Mouse (Mus musculus) CH12.LX (cell line): ENCODE results near the gene Unc119b. TPM values are rescaled to one million over a fixed set of nuclear protein-coding genes. Genes with fewer than 3 reads are reported as not detected.

Experiments
- DNase-seq: peaks from one replicate; pipeline ENCODE4 v3.0.0-alpha.2; 2013; ENCODE audit errors: extremely low read depth
- H3K27ac ChIP-seq: 2 replicates; pipeline ENCODE4 v1.5.1; 2012; ENCODE audit warnings: low read depth, mild to moderate bottlenecking, control low read depth, moderate library complexity; ENCODE audit not compliant: insufficient read depth
- H3K27me3 ChIP-seq: replicated peaks from 2 replicates; pipeline ENCODE3; 2012; ENCODE audit warnings: inconsistent platforms
- H3K36me3 ChIP-seq, 2 experiments: replicated peaks in 1 of 2; 2 replicates each; pipeline versions ENCODE3 to v1.6.1; 2012; ENCODE audit warnings: inconsistent platforms in 1 of 2, low read length in 1 of 2, mild to moderate bottlenecking in 1 of 2, mixed read lengths in 1 of 2, moderate library complexity in 1 of 2; ENCODE audit not compliant: control insufficient read depth in 1 of 2, insufficient read depth in 1 of 2
- H3K4me1 ChIP-seq, 2 experiments: 2 replicates each; pipeline ENCODE4 v1.6.1; 2012; ENCODE audit warnings: inconsistent platforms in 1 of 2, moderate library complexity in 1 of 2; ENCODE audit not compliant: insufficient read depth in 2 of 2, control insufficient read depth in 1 of 2
- H3K4me2 ChIP-seq: 2 replicates; pipeline ENCODE4 v1.6.1; 2012; ENCODE audit warnings: low read depth, mild to moderate bottlenecking, control low read depth; ENCODE audit not compliant: poor library complexity, insufficient read depth, severe bottlenecking
- H3K4me3 ChIP-seq, 3 experiments: fragments of 150-350 bp in 1 of 3; sonication (generic) in 1 of 3; replicated peaks in 1 of 3; 2 replicates each; pipeline versions ENCODE3 to v1.5.1; 2011 to 2012; ENCODE audit warnings: low read depth in 2 of 3, low read length in 2 of 3, mild to moderate bottlenecking in 2 of 3, moderate library complexity in 2 of 3, control low read depth in 1 of 3, improper control_type of control experiment in 1 of 3, inconsistent platforms in 1 of 3, mixed read lengths in 1 of 3; ENCODE audit not compliant: poor library complexity in 1 of 3
- H3K79me2 ChIP-seq: replicated peaks from 2 replicates; pipeline ENCODE4 v1.6.1; 2012; ENCODE audit warnings: mild to moderate bottlenecking, moderate library complexity; ENCODE audit not compliant: control insufficient read depth, poor library complexity, insufficient read depth, severe bottlenecking; ENCODE audit errors: extremely low read depth
- H3K9ac ChIP-seq: 2 replicates; pipeline ENCODE4 v1.6.1; 2012; ENCODE audit warnings: low read depth, mild to moderate bottlenecking, control low read depth, moderate library complexity; ENCODE audit not compliant: insufficient read depth
- H3K9me3 ChIP-seq: replicated peaks from 2 replicates; pipeline ENCODE3; 2012; ENCODE audit warnings: low read length, inconsistent platforms, mixed read lengths
- BHLHE40 ChIP-seq: IDR thresholded peaks from 2 replicates; pipeline ENCODE4 v1.6.1; 2011; ENCODE audit warnings: mild to moderate bottlenecking, low read depth, low read length, improper control_type of control experiment
- CHD1 ChIP-seq: IDR thresholded peaks from 2 replicates; pipeline ENCODE4 v1.6.1; 2012; ENCODE audit warnings: low read depth, low read length, improper control_type of control experiment, inconsistent platforms
- CHD2 ChIP-seq: IDR thresholded peaks from 2 replicates; pipeline ENCODE4 v1.6.1; 2011; ENCODE audit warnings: low read length, improper control_type of control experiment
- CTCF ChIP-seq, 2 experiments: IDR thresholded peaks in 1 of 2; conservative IDR thresholded peaks in 1 of 2; 2 replicates each; pipeline ENCODE4 v1.5.1; 2011 to 2012; ENCODE audit warnings: low read depth in 2 of 2, low read length in 2 of 2, improper control_type of control experiment in 1 of 2, inconsistent platforms in 1 of 2, mild to moderate bottlenecking in 1 of 2, moderate library complexity in 1 of 2
- E2F4 ChIP-seq: IDR thresholded peaks from 2 replicates; pipeline ENCODE4 v1.6.1; 2011; ENCODE audit warnings: low read depth, low read length, improper control_type of control experiment; ENCODE audit not compliant: insufficient replicate concordance
- EP300 ChIP-seq: IDR thresholded peaks from 2 replicates; pipeline ENCODE4 v1.6.1; 2011; ENCODE audit warnings: low read length, improper control_type of control experiment
- HCFC1 ChIP-seq: IDR thresholded peaks from 2 replicates; pipeline ENCODE4 v1.6.1; 2012; ENCODE audit warnings: low read depth, mild to moderate bottlenecking, inconsistent platforms, low read length, improper control_type of control experiment
- IRF4 ChIP-seq: IDR thresholded peaks from 2 replicates; pipeline ENCODE4 v1.6.1; 2014; ENCODE audit warnings: low read depth, mild to moderate bottlenecking, inconsistent platforms, low read length, improper control_type of control experiment
- JUND ChIP-seq: conservative IDR thresholded peaks from 2 replicates; pipeline ENCODE4 v1.6.1; 2011; ENCODE audit warnings: low read depth, low read length, improper control_type of control experiment
- KAT2A ChIP-seq: IDR thresholded peaks from 2 replicates; pipeline ENCODE4 v1.6.1; 2012; ENCODE audit warnings: low read length, improper control_type of control experiment, inconsistent platforms; ENCODE audit not compliant: insufficient replicate concordance
- MAX ChIP-seq: IDR thresholded peaks from 2 replicates; pipeline ENCODE4 v1.6.1; 2011; ENCODE audit warnings: low read length, improper control_type of control experiment
- MAZ ChIP-seq: IDR thresholded peaks from 2 replicates; pipeline ENCODE4 v1.6.1; 2012; ENCODE audit warnings: low read depth, mild to moderate bottlenecking, inconsistent platforms, low read length, improper control_type of control experiment, moderate library complexity
- MEF2A ChIP-seq: IDR thresholded peaks from 2 replicates; pipeline ENCODE4 v1.6.1; 2014; ENCODE audit warnings: low read depth, mild to moderate bottlenecking, inconsistent platforms, low read length, improper control_type of control experiment, borderline replicate concordance
- MYC ChIP-seq: IDR thresholded peaks from 2 replicates; pipeline ENCODE4 v1.6.1; 2011; ENCODE audit warnings: low read depth, mild to moderate bottlenecking, improper control_type of control experiment, low read length
- NELFE ChIP-seq: IDR thresholded peaks from 2 replicates; pipeline ENCODE4 v1.6.1; 2011; ENCODE audit warnings: low read depth, low read length, improper control_type of control experiment
- NRF1 ChIP-seq: IDR thresholded peaks from 2 replicates; pipeline ENCODE4 v1.6.1; 2014; ENCODE audit warnings: low read depth, mild to moderate bottlenecking, inconsistent platforms, low read length, improper control_type of control experiment, moderate library complexity
- PAX5 ChIP-seq: IDR thresholded peaks from 2 replicates; pipeline ENCODE4 v1.6.1; 2012; ENCODE audit warnings: low read length, inconsistent platforms, mixed read lengths
- POLR2AphosphoS2 ChIP-seq: IDR thresholded peaks from 2 replicates; pipeline ENCODE4 v1.6.1; 2011; ENCODE audit warnings: low read depth, low read length, improper control_type of control experiment
- RAD21 ChIP-seq: IDR thresholded peaks from 2 replicates; pipeline ENCODE4 v1.6.1; 2011; ENCODE audit warnings: low read depth, mild to moderate bottlenecking, low read length, improper control_type of control experiment, moderate library complexity
- RCOR1 ChIP-seq: conservative IDR thresholded peaks from 2 replicates; pipeline ENCODE4 v1.6.1; 2012; ENCODE audit warnings: low read depth, mild to moderate bottlenecking, inconsistent platforms, low read length, improper control_type of control experiment
- SMC3 ChIP-seq: IDR thresholded peaks from 2 replicates; pipeline ENCODE4 v1.6.1; 2011; ENCODE audit warnings: low read depth, low read length, improper control_type of control experiment
- TBP ChIP-seq: conservative IDR thresholded peaks from 2 replicates; pipeline ENCODE4 v1.6.1; 2011; ENCODE audit warnings: low read depth, low read length, improper control_type of control experiment
- TCF12 ChIP-seq: IDR thresholded peaks from 2 replicates; pipeline ENCODE4 v1.6.1; 2014; ENCODE audit warnings: low read depth, mild to moderate bottlenecking, inconsistent platforms, low read length, improper control_type of control experiment
- UBTF ChIP-seq: IDR thresholded peaks from 2 replicates; pipeline ENCODE4 v1.6.1; 2012; ENCODE audit warnings: low read depth, mild to moderate bottlenecking, inconsistent platforms, low read length, improper control_type of control experiment, moderate library complexity
- USF2 ChIP-seq: conservative IDR thresholded peaks from 2 replicates; pipeline ENCODE4 v1.6.1; 2011; ENCODE audit warnings: low read depth, low read length, improper control_type of control experiment
- ZC3H11A ChIP-seq: IDR thresholded peaks from 2 replicates; pipeline ENCODE4 v1.6.1; 2012; ENCODE audit warnings: low read depth, mild to moderate bottlenecking, inconsistent platforms, low read length, improper control_type of control experiment
- dilution Hi-C: fragments of 300-500 bp; cut with MboI; formaldehyde crosslinking; loops from 2 replicates; pipeline ENCODE4 v1.14.3; 2020; ENCODE audit warnings: low sequenced_read_pairs; ENCODE audit not compliant: extremely low pct_unique_long_range_greater_than_20kb, extremely low pct_ligation_motif_present
- in situ Hi-C: fragments of 300-500 bp; cut with MboI; formaldehyde crosslinking; loops from 3 replicates; pipeline ENCODE4 v1.14.3; 2019; ENCODE audit warnings: low sequenced_read_pairs, low pct_ligation_motif_present, low pct_unique_long_range_greater_than_20kb, mixed read lengths
- polyA plus RNA-seq: library from polyadenylated mRNA; unstranded; fragments of >175 nt; gene quantifications from 2 replicates; pipeline ENCODE4 v1.2.1, GENCODE M21; 2012; ENCODE audit warnings: low read depth; ENCODE audit not compliant: insufficient read length
- total RNA-seq, 2 experiments: library from RNA; depleted of rRNA; stranded (reverse); fragments of 300-350 nt in 1 of 2; fragments of >200 nt in 1 of 2; gene quantifications; 2 replicates each; pipeline ENCODE4 v1.2.3; 2012 to 2014

Gene Unc119b
- total and polyA plus RNA-seq, 3 experiments: 13.3 to 22.6 (median 18.4) TPM

DNA sequence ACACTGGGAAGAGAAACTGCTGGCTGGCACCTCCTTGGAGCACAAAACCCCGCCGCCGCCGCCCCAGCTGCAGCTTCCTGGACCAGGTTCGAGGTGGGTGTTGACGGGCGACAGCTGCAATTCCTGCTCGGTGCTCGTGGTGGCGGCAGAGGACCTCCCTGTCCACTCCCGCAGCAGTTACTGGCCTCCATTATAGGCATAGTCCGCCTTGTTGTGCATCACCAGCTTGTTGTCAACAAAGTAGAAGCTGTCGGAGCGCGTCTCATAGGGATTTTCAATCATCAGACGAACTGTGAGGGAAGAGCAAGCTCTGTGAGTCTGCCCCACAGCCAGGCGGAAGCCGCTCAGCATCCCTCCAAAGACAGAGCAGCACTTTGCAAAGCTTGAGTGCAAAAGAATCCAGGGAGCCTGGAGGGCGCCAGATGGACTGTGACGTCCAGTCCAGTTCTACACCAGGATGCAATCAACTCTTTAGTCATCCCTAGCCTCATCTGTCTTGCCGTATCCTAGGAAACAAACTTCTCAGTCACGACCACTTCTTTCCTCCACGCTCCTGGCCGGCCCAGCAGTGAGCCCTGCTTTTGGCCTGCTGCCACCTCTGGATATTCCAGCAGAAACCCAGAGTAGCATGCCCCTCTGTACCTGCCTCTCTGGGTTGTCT lies 9.4 kb downstream of the Unc119b start (continued):
- peak; percentile 26; the same call in 1 of the 2 replicates for TF ChIP-seq TCF12
- TF ChIP-seq CHD1: no peak
- no peak for TF ChIP-seq BHLHE40
- no peak for TF ChIP-seq E2F4
- TF ChIP-seq PAX5: no peak
- TF ChIP-seq SMC3: peak; percentile 87
- no peak for TF ChIP-seq MYC
- TF ChIP-seq CHD2: no peak
- TF ChIP-seq MAZ: no peak
- TF ChIP-seq EP300: no peak
- no peak; the same call in 1 of the 2 replicates for TF ChIP-seq MEF2A
- TF ChIP-seq UBTF: no peak
- no peak for TF ChIP-seq JUND
- no peak for TF ChIP-seq USF2
- 0 out of 2 replicates have a peak, but pooled peaks have one; percentile 27 for TF ChIP-seq POLR2AphosphoS2
- no peak for TF ChIP-seq KAT2A
- TF ChIP-seq MAX: no peak
- TF ChIP-seq ZC3H11A: peak; percentile 31
- TF ChIP-seq RAD21: peak; percentile 91

GRCm38 (mm10) chr5:115124690-115125089 lies 10.1 kb downstream of the Unc119b start:
- TF ChIP-seq NRF1 (no peak), KAT2A (no peak), TBP (no peak), HCFC1 (no peak), CTCF (conservative IDR thresholded peaks at IDR 0.05 in 1 of 2, IDR thresholded peaks at IDR 0.05 in 1 of 2; ENCODE audit: low read depth in 2 of 2, low read length in 2 of 2) (no peak), CHD1 (no peak), ZC3H11A (no peak), CHD2 (no peak), IRF4 (no peak), USF2 (no peak), MAX (no peak), BHLHE40 (no peak), MYC (no peak), RCOR1 (no peak), NELFE (no peak)
- TF ChIP-seq, all 38 proteins: peak for 0
- in situ Hi-C loops (loop anchor here (5.0 kb wide), 2 partner anchors 43 to 113 kb away; partner anchors contain the start of gene Pop5), dilution Hi-C loops (no loop called here)

More at GRCm38 (mm10) chr5:115124690-115125089, 10.1 kb downstream of the Unc119b start:
- Histone ChIP-seq H3K27me3 (no peaks in the 10 kb centered on the region), H3K27ac (no peak overlapping the region), H3K4me3 (no peak overlapping the region), H3K4me2 (no peak overlapping the region), H3K79me2 (no peaks in the 10 kb centered on the region), H3K36me3 (peaks cover 48 to 64% of the 10 kb centered on the region in 2 experiments), H3K9ac (no peak overlapping the region), H3K9me3 (no peaks in the 10 kb centered on the region), H3K4me1 (peaks cover 12 to 48% of the 10 kb centered on the region in 2 experiments)
- DNase-seq: no peak
